Mouse (Mus musculus): ENCODE results near the gene Cse1l.

- TF ChIP-seq POLR2A (IDR thresholded peaks at IDR 0.05; ENCODE audit: low read depth, low read length) (no peak), CTCF (conservative IDR thresholded peaks at IDR 0.05; ENCODE audit: insufficient read depth, insufficient read length, low read depth, low read length) (peak; percentile 47)
These were observed 18.0 kb upstream of the Cse1l start for GRCm38 (mm10) chr2:166887816-166888215.
